Mouse (Mus musculus) spleen, postnatal 36 days (tissue): ENCODE measurements around the gene Olfr1315-ps1.

Experiments used
- DNase-seq, 2 experiments: peaks; one replicate each; pipeline ENCODE4 v3.0.0; 2022; ENCODE audit warnings: low spot score in 2 of 2, mixed read lengths in 1 of 2

Olfr1315-ps1 gene

DNA sequence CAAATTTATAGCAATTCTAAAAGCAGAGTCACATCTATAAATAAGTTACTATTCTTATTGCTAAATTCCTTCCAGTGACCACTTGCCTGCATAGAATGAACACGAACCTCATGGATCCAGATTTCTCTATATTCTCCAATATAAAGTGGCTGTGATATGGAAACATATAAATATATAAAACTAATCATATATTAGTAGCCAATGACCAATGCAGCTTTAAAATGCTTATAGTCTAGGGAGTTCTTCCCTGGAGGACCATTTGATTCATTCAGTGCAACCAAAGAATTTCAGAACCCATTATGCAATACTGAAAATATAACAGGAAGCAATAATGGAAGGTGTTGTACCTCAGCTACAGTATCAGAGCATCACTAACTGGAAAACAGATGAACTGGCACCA is at the start of gene Olfr1315-ps1:
Gene Olfr1315-ps1 (minus strand): TSS at position 101 of the 400 bp plus-strand sequence.
- DNase-seq = no peak

DNA sequence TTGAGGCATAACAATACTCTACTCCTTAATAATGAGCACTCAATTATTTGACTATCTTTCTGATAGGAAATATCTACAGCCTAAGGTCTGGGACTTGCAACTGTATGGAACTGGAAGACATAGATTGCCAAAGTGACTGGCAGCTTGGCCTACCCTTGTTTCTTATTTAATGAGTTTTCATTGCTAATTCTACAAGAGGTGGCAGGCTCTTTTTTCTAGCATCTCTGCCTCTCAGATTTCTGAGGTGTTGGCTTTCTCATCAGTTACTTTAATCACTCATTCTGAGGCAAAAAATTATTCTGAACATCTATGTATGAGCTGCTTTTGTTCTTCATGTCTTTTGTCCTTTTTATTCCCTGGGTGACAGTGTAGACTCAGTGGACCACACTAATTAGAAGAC is 38.7 kb upstream of the Olfr1315-ps1 start, which contains the start of gene Olfr1318:
Gene Olfr1318 (plus strand): TSS at position 301 of the 400 bp plus-strand sequence.
- no peak for DNase-seq

DNA sequence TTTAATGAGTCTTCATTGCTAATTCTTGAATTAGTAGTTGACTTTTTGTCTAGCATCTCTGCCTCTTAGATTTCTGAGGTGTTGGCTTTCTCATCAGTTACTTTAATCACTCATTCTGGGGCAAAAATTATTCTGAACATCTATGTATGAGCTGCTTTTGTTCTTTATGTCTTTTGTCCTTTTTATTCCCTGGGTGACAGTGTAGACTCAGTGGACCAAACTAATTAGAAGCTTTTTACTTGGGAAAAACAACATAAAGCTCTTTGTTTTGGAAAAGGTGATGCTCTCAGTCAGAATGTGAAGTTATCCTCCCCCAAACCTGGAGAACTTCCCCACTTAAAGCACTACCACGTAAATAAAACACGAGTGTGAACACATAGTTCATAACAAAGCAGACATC is 24.8 kb upstream of the Olfr1315-ps1 start, which contains the start of gene Olfr1317:
Gene Olfr1317 (plus strand): TSS at position 301 of the 400 bp plus-strand sequence.
- no peak for DNase-seq

DNA sequence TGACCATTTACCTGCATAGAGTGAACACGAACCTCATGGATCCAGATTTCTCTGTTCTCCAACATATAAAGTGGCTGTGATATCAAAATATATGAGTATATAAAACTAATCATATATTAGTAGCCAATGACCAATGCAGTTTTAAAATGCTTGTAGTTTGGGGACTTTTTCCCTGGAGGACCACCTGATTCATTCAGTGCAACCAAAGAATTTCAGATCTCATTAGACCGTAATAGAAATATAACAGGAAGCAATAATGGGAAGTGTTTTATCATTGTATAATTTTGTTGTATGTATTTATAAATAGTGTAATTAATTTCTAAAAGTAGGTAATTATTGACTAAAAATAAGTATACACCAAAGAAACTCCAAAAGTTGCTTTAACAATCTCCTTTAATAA is 19.6 kb upstream of the Olfr1315-ps1 start, which contains the start of gene Olfr1316:
Gene Olfr1316 (minus strand): TSS at position 101 of the 400 bp plus-strand sequence.
- DNase-seq = no peak

DNA sequence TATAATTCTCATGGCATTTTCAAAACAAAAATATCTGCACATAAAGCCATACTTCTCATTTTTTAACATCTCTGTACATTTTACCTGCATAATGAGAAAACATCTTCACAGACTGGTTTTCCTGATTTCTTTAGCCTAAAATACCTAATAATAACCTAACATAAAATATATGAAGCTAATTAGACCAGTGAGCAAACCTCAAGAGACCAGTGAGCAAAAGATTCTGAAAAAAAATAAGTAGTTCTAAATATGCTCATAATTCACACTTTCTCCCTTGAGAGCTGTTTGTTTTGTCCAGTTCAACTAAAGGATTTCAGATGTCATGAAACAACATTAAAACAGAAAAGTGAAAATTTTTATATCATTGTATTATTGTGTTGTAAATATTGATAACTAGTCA is 18.6 kb downstream of the Olfr1315-ps1 start, which contains the start of gene Olfr1314:
Gene Olfr1314 (minus strand): TSS at position 101 of the 400 bp plus-strand sequence.
- no peak for DNase-seq

DNA sequence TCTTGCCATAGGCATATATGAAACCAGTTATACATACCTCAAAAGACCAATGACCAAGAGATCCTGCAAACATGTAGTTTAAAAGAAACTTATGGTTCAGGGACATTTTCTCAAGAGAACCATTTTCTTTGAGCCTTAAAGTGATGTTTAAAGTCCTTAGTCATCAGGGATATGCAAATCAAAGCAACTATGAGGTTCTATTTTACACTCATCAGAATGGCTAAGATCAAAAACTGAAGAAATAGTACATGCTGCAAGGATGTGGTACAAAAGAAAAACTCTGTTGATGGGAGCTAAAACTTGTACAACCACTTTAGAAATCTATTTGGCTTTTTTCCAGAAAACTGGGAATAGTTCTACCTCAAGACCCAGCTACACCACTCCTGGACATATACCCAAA is 37.5 kb downstream of the Olfr1315-ps1 start, which contains the start of gene Olfr1313:
Gene Olfr1313 (minus strand): TSS at position 101 of the 400 bp plus-strand sequence.
- no peak for DNase-seq
